Mouse (Mus musculus) c-Kit-positive CD71-positive TER-119-positive erythroid progenitor cells, embryonic 14.5 days (primary cell): Measurements from ENCODE around the gene Ccr2.
A peak's percentile ranks its signal among the peaks of the same experiment; 100 is the strongest.
"Not testable (repeated sequence)": the region's sequence is repeated elsewhere in the genome, so short reads cannot be mapped to it uniquely, and the experiment has no call there.

Source experiments
- DNase-seq: peaks from one replicate; pipeline ENCODE4 v3.0.0-alpha.2; 2013; ENCODE audit warnings: low spot score

The Ccr2 gene

GRCm38 (mm10) chr9:124101723-124102122, at the start of gene Ccr2:
Gene Ccr2, plus strand, starts transcription at chr9:124101950.
- DNase-seq, result no peak

- DNase-seq, result no peak
Observed at GRCm38 (mm10) chr9:124053532-124053931, 48.2 kb upstream of the Ccr2 start.

- DNase-seq, result no peak
Observed at GRCm38 (mm10) chr9:124056158-124056709, 45.5 kb upstream of the Ccr2 start.

- no peak for DNase-seq
Observed at GRCm38 (mm10) chr9:124059660-124060352, 41.9 kb upstream of the Ccr2 start.

GRCm38 (mm10) chr9:124061474-124062432, 40.0 kb upstream of the Ccr2 start:
- not testable (repeated sequence) for DNase-seq

- no peak for DNase-seq
Observed at GRCm38 (mm10) chr9:124066572-124067103, 35.1 kb upstream of the Ccr2 start.

- no peak for DNase-seq
Observed at GRCm38 (mm10) chr9:124068098-124069058, 33.4 kb upstream of the Ccr2 start.

- no peak for DNase-seq
Observed at GRCm38 (mm10) chr9:124071506-124071905, 30.2 kb upstream of the Ccr2 start.

GRCm38 (mm10) chr9:124079803-124080202, 21.9 kb upstream of the Ccr2 start:
- no peak for DNase-seq

- not testable (repeated sequence) for DNase-seq
Observed at GRCm38 (mm10) chr9:124080471-124080870, 21.3 kb upstream of the Ccr2 start.

GRCm38 (mm10) chr9:124090441-124090840, 11.3 kb upstream of the Ccr2 start:
- DNase-seq, result no peak

- DNase-seq, result no peak
Observed at GRCm38 (mm10) chr9:124099127-124099526, 2.6 kb upstream of the Ccr2 start.

GRCm38 (mm10) chr9:124100357-124100756, 1.4 kb upstream of the Ccr2 start:
- DNase-seq, result no peak

GRCm38 (mm10) chr9:124103199-124103598, 1.4 kb downstream of the Ccr2 start:
- DNase-seq, result no peak

- DNase-seq, result no peak
Observed at GRCm38 (mm10) chr9:124105196-124105595, 3.4 kb downstream of the Ccr2 start.

- no peak for DNase-seq
Observed at GRCm38 (mm10) chr9:124107232-124107631, 5.5 kb downstream of the Ccr2 start.

GRCm38 (mm10) chr9:124108356-124109127, 6.8 kb downstream of the Ccr2 start:
- DNase-seq, result no peak

- no peak for DNase-seq
Observed at GRCm38 (mm10) chr9:124111997-124112396, 10.2 kb downstream of the Ccr2 start.

- DNase-seq, result peak; percentile 28
Observed at GRCm38 (mm10) chr9:124112591-124113239, 11.0 kb downstream of the Ccr2 start.

- DNase-seq, result no peak
Observed at GRCm38 (mm10) chr9:124113777-124114176, 12.0 kb downstream of the Ccr2 start.
